Mouse (Mus musculus): ENCODE measurements around the gene Efna3. TPM values are rescaled to one million over a fixed set of nuclear protein-coding genes. Genes with fewer than 3 reads are reported as not detected.

Efna3 gene
- polyA plus RNA-seq, 1 experiment from 2014 or later, result 22.5 TPM

DNA sequence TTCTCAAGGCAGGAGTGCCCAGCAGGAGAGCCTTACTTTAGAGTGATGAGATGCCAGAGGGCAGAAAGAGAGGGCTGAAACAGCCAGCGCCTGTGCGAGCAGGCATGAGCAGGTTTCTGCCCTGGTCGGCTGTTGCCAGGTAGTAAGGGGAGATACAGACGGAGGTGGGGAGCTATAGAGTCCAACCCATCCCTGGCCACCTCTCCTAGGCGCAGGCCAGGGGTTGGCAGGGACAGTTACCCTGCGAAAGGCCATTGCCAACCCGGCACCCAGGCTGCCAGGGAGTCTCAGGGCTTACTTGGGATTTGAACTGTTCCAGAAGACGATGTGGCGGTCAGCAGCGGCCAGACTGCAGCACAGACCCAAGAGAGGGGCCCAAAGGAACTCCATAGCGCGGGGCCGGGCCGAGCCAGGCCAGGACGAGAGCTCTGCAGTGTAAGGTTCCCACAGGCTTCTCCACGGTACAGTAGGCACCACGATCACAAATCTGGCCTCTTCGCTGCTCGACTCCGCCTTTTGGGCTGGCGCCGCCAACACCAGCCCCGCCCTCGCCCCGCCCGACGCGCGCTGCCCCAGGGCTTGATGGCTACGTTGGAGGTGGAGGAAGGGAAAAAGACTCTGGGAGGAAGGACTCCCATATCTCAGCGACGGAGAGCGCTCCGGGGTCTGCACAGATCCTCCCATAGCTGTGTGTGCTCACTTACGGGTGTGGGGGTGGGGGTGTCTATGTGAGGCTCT lies 43.4 kb downstream of the Efna3 start:
- no peaks in the 10 kb centered on the region for H3K36me3 ChIP-seq
- peaks cover 33% of the 10 kb centered on the region for H3K4me1 ChIP-seq (replicated peaks)
- WGBS, result 2% methylated on average over 35 of the region's 35 CpGs
- peak; percentile 62 for ATAC-seq
- H3K27me3 ChIP-seq, result peaks cover 55% of the 10 kb centered on the region
- peak overlapping the region; percentile 82 for H3K4me2 ChIP-seq (replicated peaks)
- no peaks in the 10 kb centered on the region for H3K9me3 ChIP-seq
- peak overlapping the region; percentile 11; the same call in 1 of the 2 replicates for H3K27ac ChIP-seq
- H3K9ac ChIP-seq (replicated peaks), result peak overlapping the region; percentile 61
- peak overlapping the region; percentile 44 for H3K4me3 ChIP-seq (replicated peaks)

- peak overlapping the region; percentile 44 for H3K4me3 ChIP-seq (replicated peaks)
- 32% methylated on average over 8 of the region's 8 CpGs for WGBS
- ATAC-seq, result no peak
- peak overlapping the region; percentile 82 for H3K4me2 ChIP-seq (replicated peaks)
- no peaks in the 10 kb centered on the region for H3K36me3 ChIP-seq
- no peaks in the 10 kb centered on the region for H3K9me3 ChIP-seq
- H3K27me3 ChIP-seq, result peaks cover 55% of the 10 kb centered on the region
- no peak overlapping the region for H3K27ac ChIP-seq
- no peak overlapping the region for H3K9ac ChIP-seq (replicated peaks)
- H3K4me1 ChIP-seq (replicated peaks), result peaks cover 33% of the 10 kb centered on the region
Observed at GRCm38 (mm10) chr3:89278643-89279042, 44.1 kb downstream of the Efna3 start.

GRCm38 (mm10) chr3:89278107-89278506 lies 44.7 kb downstream of the Efna3 start:
- no peak for ATAC-seq
- H3K4me1 ChIP-seq (replicated peaks), result peaks cover 33% of the 10 kb centered on the region
- H3K9me3 ChIP-seq, result no peaks in the 10 kb centered on the region
- H3K27ac ChIP-seq, result no peak overlapping the region
- 76% methylated on average over 7 of the region's 7 CpGs for WGBS
- H3K9ac ChIP-seq (replicated peaks), result no peak overlapping the region
- H3K36me3 ChIP-seq, result no peaks in the 10 kb centered on the region
- H3K4me2 ChIP-seq (replicated peaks), result peak overlapping the region; percentile 82
- peaks cover 55% of the 10 kb centered on the region for H3K27me3 ChIP-seq
- 0 out of 2 replicates have a peak overlapping the region, but pooled peaks have one; percentile 2 for H3K4me3 ChIP-seq (replicated peaks)

GRCm38 (mm10) chr3:89277281-89278021 lies 45.3 kb downstream of the Efna3 start:
- Histone ChIP-seq H3K9ac (replicated peaks) (0 out of 2 replicates have a peak overlapping the region, but pooled peaks have one; percentile 32), H3K27ac (no peak overlapping the region), H3K4me3 (replicated peaks) (0 out of 2 replicates have a peak overlapping the region, but pooled peaks have one; percentile 2), H3K36me3 (no peaks in the 10 kb centered on the region), H3K9me3 (no peaks in the 10 kb centered on the region), H3K27me3 (peaks cover 55% of the 10 kb centered on the region), H3K4me2 (replicated peaks) (peak overlapping the region; percentile 82; the same call in 1 of the 2 replicates), H3K4me1 (replicated peaks) (peaks cover 33% of the 10 kb centered on the region)
- ATAC-seq, result no peak
- 61% methylated on average over 14 of the region's 14 CpGs for WGBS

DNA sequence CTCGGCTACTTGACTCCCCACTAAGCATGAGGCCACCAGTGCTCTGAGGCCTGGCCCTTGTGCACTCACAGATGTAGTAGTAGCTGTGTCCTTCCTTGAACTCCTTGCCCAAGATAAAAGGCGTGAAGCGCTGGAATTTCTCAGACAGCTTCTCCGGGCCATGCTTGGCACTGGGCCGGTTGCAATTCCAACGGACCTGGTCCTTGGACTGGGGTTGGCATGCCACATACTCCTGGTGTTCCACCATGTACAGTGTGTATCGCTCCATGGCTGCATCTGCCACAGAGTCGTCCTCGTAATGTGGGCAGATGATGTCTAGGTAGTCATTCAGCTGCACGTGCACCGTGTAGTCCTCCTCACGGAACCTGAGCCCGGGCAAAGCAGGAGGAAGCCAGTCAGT lies 46.7 kb downstream of the Efna3 start:
- peaks cover 47% of the 10 kb centered on the region for H3K27me3 ChIP-seq
- ATAC-seq, result no peak
- H3K4me2 ChIP-seq (replicated peaks), result no peak overlapping the region
- H3K4me1 ChIP-seq (replicated peaks), result peaks cover 23% of the 10 kb centered on the region
- no peak overlapping the region for H3K27ac ChIP-seq
- no peak overlapping the region for H3K9ac ChIP-seq (replicated peaks)
- no peaks in the 10 kb centered on the region for H3K36me3 ChIP-seq
- WGBS, result 91% methylated on average over 13 of the region's 13 CpGs
- no peak overlapping the region for H3K4me3 ChIP-seq (replicated peaks)
- H3K9me3 ChIP-seq, result no peaks in the 10 kb centered on the region

DNA sequence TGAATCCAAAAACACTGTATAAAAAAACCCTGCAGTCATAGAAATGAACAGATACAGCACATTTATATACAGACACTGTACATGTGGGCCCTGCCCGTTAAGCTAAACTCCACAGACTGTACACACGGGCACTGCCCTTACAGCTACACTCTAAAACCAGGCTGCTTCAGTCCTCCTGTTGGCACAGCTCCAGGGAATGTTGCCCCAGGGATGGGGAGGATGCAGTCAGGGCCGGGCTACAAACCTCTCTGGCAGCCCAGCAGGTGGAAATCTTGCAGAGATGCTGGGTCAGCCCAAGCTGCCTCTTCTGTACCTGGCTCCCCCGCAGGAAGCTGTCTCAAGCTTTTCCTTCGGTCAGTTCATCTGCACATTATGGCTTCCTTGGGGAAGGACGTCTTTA lies 51.0 kb downstream of the Efna3 start:
- Histone ChIP-seq H3K4me1 (replicated peaks) (peaks cover 34% of the 10 kb centered on the region), H3K9me3 (no peaks in the 10 kb centered on the region), H3K4me2 (replicated peaks) (no peak overlapping the region), H3K9ac (replicated peaks) (no peak overlapping the region), H3K4me3 (replicated peaks) (no peak overlapping the region), H3K36me3 (no peaks in the 10 kb centered on the region), H3K27ac (no peak overlapping the region), H3K27me3 (peaks cover 7% of the 10 kb centered on the region)
- 63% methylated on average over 6 of the region's 6 CpGs for WGBS
- ATAC-seq, result no peak

DNA sequence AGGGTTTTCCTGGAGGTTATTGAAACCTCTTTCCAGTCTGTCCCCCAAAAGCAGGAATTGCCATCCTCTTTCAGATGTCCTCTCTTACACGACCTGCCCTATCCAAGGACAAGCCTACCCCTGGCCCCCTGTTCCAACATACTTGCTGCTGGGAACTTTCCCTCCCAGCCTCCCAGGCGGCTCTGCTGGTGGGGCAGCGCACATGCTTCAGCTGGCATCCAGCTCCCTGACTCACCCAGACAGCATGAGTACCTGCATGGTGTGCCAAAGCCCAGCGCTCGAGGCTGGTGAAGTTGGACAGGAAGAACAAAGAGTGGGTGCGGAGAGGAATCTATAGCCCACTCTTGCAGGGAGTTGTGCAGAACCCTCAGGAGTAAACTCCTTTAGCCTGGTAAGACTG lies 51.9 kb downstream of the Efna3 start:
- H3K27me3 ChIP-seq, result no peaks in the 10 kb centered on the region
- no peak for ATAC-seq
- WGBS, result 70% methylated on average over 6 of the region's 6 CpGs

DNA sequence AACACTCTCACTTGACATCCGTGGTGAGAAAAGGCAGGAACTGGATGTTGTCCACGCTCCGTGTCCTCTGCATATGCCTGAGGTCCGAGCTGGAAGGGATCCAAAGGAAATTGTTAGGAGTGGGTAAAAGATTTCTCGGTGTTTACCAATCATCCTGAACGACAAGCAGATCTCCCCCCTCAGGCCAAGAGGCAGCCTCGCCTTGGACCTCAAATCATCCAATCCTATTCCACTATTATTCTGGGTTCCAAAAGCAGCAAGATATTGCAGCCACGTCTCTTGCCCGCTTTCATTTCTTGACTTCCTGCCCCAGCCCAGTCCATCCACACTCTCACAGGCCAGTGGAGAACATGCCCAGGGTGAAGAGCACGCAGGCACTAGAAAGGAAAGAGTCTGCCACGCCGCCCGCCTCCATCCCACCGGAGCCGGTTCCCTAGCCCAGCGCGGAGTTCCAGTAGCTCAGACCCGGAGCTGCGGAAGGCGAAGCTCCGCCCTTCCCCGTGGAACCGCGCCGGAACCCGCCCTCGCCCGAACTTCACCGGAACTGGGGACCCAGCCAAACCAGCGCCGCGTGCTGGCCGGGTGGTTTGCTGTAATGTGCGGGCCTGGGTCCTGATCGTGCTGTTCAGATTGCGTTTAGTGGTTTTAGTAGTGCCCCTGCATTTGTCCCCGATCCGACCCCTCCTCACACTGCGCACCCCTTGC lies 52.6 kb downstream of the Efna3 start, which contains the start of gene Slc50a1:
Gene Slc50a1 (minus strand): TSS at position 520 of the 705 bp plus-strand sequence.
- Histone ChIP-seq H3K9me3 (no peaks in the 10 kb centered on the region), H3K36me3 (no peaks in the 10 kb centered on the region), H3K27me3 (no peaks in the 10 kb centered on the region), H3K4me2 (replicated peaks) (peak within 1 kb of the TSS; percentile 74), H3K4me3 (replicated peaks) (peak within 1 kb of the TSS; percentile 52), H3K4me1 (replicated peaks) (peaks cover 40% of the 10 kb centered on the region), H3K27ac (peak within 1 kb of the TSS; percentile 63), H3K9ac (replicated peaks) (peak within 1 kb of the TSS; percentile 78)
- peak; percentile 62 for ATAC-seq
- 4% methylated on average over 39 of the region's 39 CpGs for WGBS

More for the DNA sequence above, 51.9 kb downstream of the Efna3 start:
- Histone ChIP-seq H3K9me3 (no peaks in the 10 kb centered on the region), H3K9ac (replicated peaks) (peak overlapping the region; percentile 78; the same call in 1 of the 2 replicates), H3K27ac (peak overlapping the region; percentile 63; the same call in 1 of the 2 replicates), H3K4me2 (replicated peaks) (peak overlapping the region; percentile 74), H3K4me3 (replicated peaks) (peak overlapping the region; percentile 52), H3K36me3 (no peaks in the 10 kb centered on the region), H3K4me1 (replicated peaks) (peaks cover 38% of the 10 kb centered on the region)

DNA sequence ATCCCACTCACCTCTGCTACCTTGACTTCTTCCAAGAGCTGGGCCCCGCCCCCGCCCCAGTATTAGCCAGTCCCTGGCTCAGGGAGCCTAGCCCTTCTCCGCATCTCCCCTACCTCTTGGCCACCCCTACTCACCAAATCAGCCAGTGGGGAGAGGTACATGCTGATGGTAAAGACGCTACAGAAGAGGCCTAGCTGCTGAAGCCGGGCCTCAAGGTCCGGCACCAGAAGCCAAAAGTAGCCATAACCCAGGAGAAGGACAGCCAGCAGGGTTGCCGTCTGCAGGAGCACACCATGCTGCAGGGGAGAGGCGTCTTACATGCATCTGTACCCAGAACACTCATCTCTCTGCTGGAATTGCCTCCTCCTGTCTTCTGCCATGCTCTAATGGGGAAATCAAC lies 53.8 kb downstream of the Efna3 start:
- 0 out of 2 replicates have a peak overlapping the region, but pooled peaks have one; percentile 11 for H3K4me2 ChIP-seq (replicated peaks)

DNA sequence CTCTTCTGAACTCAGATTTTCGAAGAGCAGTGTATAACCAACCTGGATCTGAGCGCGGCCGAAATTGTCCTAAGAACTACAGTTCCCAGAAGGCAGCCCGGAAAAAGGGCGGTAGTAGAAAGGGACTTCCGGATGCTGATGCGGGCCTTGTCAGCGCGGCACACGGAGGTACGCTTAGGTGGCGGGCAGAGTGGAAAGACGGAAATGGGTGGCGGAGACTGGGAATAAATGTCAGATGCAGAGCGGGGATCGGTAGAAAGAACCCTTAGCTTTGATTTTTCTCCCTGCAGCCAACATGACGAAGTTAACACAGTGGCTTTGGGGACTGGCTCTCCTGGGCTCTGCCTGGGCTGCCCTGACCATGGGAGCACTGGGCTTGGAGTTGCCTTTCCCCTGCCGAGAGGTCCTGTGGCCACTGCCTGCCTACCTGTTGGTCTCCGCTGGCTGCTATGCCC lies 56.3 kb downstream of the Efna3 start:
- no peaks in the 10 kb centered on the region for H3K27me3 ChIP-seq
- H3K4me1 ChIP-seq (replicated peaks), result peaks cover 40% of the 10 kb centered on the region
- peak overlapping the region; percentile 76 for H3K27ac ChIP-seq
- H3K9me3 ChIP-seq, result no peaks in the 10 kb centered on the region
- WGBS, result under 1% methylated on average over 20 of the region's 20 CpGs
- H3K36me3 ChIP-seq, result no peaks in the 10 kb centered on the region
- H3K4me3 ChIP-seq (replicated peaks), result peak overlapping the region; percentile 64
- peak overlapping the region; percentile 82 for H3K4me2 ChIP-seq (replicated peaks)
- H3K9ac ChIP-seq (replicated peaks), result peak overlapping the region; percentile 84
- ATAC-seq, result peak; percentile 93

More for the DNA sequence above, 53.8 kb downstream of the Efna3 start:
- no peak overlapping the region for H3K4me3 ChIP-seq (replicated peaks)
- no peak overlapping the region for H3K27ac ChIP-seq
- no peaks in the 10 kb centered on the region for H3K36me3 ChIP-seq
- no peak overlapping the region for H3K9ac ChIP-seq (replicated peaks)
- peaks cover 40% of the 10 kb centered on the region for H3K4me1 ChIP-seq (replicated peaks)
- 46% methylated on average over 8 of the region's 8 CpGs for WGBS
- no peak for ATAC-seq
- H3K9me3 ChIP-seq, result no peaks in the 10 kb centered on the region
- H3K27me3 ChIP-seq, result no peaks in the 10 kb centered on the region

Data from midbrain, embryonic 13.5 days (tissue).